In genomic region chr2:94002331-94002730, GRCm38 (mm10) we compare ENCODE assay signal across 8 mouse cellular contexts. TPM values are rescaled to one million over a fixed set of nuclear protein-coding genes. Genes with fewer than 3 reads are reported as not detected.
DNase-seq lines count a peak whose midpoint lies in the region; ATAC-seq and TF ChIP-seq lines count a peak whose summit lies in the region.

No protein-coding gene starts in this region.

- TF ChIP-seq CTCF in C2C12 (IDR thresholded peaks at IDR 0.05; ENCODE audit: control insufficient read depth, insufficient read depth, insufficient read length): peak; percentile 86

- WGBS in embryonic facial prominence, embryonic 11.5 days: 5% methylated on average over 2 of the region's 2 CpGs
- WGBS in kidney, embryonic 14.5 days: 7% methylated on average over 2 of the region's 2 CpGs
- 7% methylated on average over 2 of the region's 2 CpGs for WGBS in limb, embryonic 13.5 days

- H3K9ac ChIP-seq in embryonic facial prominence, embryonic 11.5 days (replicated peaks; ENCODE audit: low read length): no peak overlapping the region
- no peak overlapping the region for H3K9ac ChIP-seq in kidney, embryonic 14.5 days (ENCODE audit: low read depth, low read length)
- no peak overlapping the region for H3K9ac ChIP-seq in limb, embryonic 13.5 days

- H3K36me3 ChIP-seq in C2C12 (ENCODE audit: control insufficient read depth, insufficient read depth): peaks cover 86% of the 10 kb centered on the region
- peaks cover 4% of the 10 kb centered on the region for H3K36me3 ChIP-seq in embryonic facial prominence, embryonic 11.5 days (replicated peaks; ENCODE audit: control insufficient read depth, insufficient read depth, low read depth, low read length)
- peaks cover 84% of the 10 kb centered on the region for H3K36me3 ChIP-seq in kidney, embryonic 14.5 days (ENCODE audit: control insufficient read depth, insufficient read depth, low read length)
- peaks cover 86% of the 10 kb centered on the region for H3K36me3 ChIP-seq in limb, embryonic 13.5 days

- no peaks in the 10 kb centered on the region for H3K27me3 ChIP-seq in C2C12 (ENCODE audit: control insufficient read depth, insufficient read depth, insufficient read length)
- no peaks in the 10 kb centered on the region for H3K27me3 ChIP-seq in embryonic facial prominence, embryonic 11.5 days (ENCODE audit: control insufficient read depth, insufficient read depth, low read length)
- H3K27me3 ChIP-seq in kidney, embryonic 14.5 days (ENCODE audit: control insufficient read depth, insufficient read depth, low read length): no peaks in the 10 kb centered on the region
- no peaks in the 10 kb centered on the region for H3K27me3 ChIP-seq in limb, embryonic 13.5 days

- H3K9me3 ChIP-seq in embryonic facial prominence, embryonic 11.5 days (replicated peaks; ENCODE audit: control insufficient read depth, low read length): no peaks in the 10 kb centered on the region
- H3K9me3 ChIP-seq in kidney, embryonic 14.5 days (ENCODE audit: control insufficient read depth, low read length): no peaks in the 10 kb centered on the region
- H3K9me3 ChIP-seq in limb, embryonic 13.5 days: no peaks in the 10 kb centered on the region

- H3K4me1 ChIP-seq in embryonic facial prominence, embryonic 11.5 days (ENCODE audit: control insufficient read depth, insufficient read depth, low read length): no peaks in the 10 kb centered on the region
- H3K4me1 ChIP-seq in kidney, embryonic 14.5 days (ENCODE audit: control insufficient read depth, insufficient read depth, low read length): no peaks in the 10 kb centered on the region
- no peaks in the 10 kb centered on the region for H3K4me1 ChIP-seq in limb, embryonic 13.5 days

- H3K79me3 ChIP-seq in C2C12 (ENCODE audit: low read depth): no peaks in the 10 kb centered on the region

- H3K4me2 ChIP-seq in embryonic facial prominence, embryonic 11.5 days (ENCODE audit: low read depth, low read length): no peak overlapping the region
- H3K4me2 ChIP-seq in kidney, embryonic 14.5 days (replicated peaks; ENCODE audit: low read depth, low read length): no peak overlapping the region
- H3K4me2 ChIP-seq in limb, embryonic 13.5 days (replicated peaks): no peak overlapping the region

- H3K4me3 ChIP-seq in C2C12 (ENCODE audit: insufficient read depth, poor library complexity, severe bottlenecking): no peak overlapping the region
- H3K4me3 ChIP-seq in embryonic facial prominence, embryonic 11.5 days (ENCODE audit: low read depth, low read length): no peak overlapping the region
- H3K4me3 ChIP-seq in kidney, embryonic 14.5 days (ENCODE audit: low read length): no peak overlapping the region
- H3K4me3 ChIP-seq in limb, embryonic 13.5 days: no peak overlapping the region

- H3K27ac ChIP-seq in embryonic facial prominence, embryonic 11.5 days (replicated peaks; ENCODE audit: low read depth, low read length): no peak overlapping the region
- H3K27ac ChIP-seq in kidney, embryonic 14.5 days (ENCODE audit: low read depth, low read length): no peak overlapping the region
- no peak overlapping the region for H3K27ac ChIP-seq in limb, embryonic 13.5 days

- H3K79me2 ChIP-seq in C2C12 (ENCODE audit: control insufficient read depth, insufficient read depth): no peaks in the 10 kb centered on the region

- peak; percentile 88 to 89 for DNase-seq in adrenal gland, postnatal 36 days
- peak; percentile 91 for DNase-seq in embryonic facial prominence, embryonic 11.5 days (ENCODE audit: low spot score)
- DNase-seq in heart, adult 8-10 months (ENCODE audit: low spot score): peak; percentile 86
- peak; percentile 46 to 55 for DNase-seq in spleen, postnatal 36 days (ENCODE audit: low spot score in 2 of 2)

- ATAC-seq in embryonic facial prominence, embryonic 11.5 days (replicated peaks; ENCODE audit: insufficient number of reproducible peaks, low FRiP score, low TSS enrichment, low read depth): no peak
- ATAC-seq in kidney, embryonic 14.5 days (ENCODE audit: low FRiP score, low TSS enrichment): peak; percentile 71; the same call in 1 of the 2 replicates
- 0 out of 2 replicates have a peak, but pooled peaks have one; percentile 40 for ATAC-seq in limb, embryonic 13.5 days (ENCODE audit: low FRiP score, low read depth)
- peak; percentile 77; the same call in 1 of the 2 replicates for ATAC-seq in monocyte, adult 5-6 weeks (replicated peaks; ENCODE audit: insufficient number of reproducible peaks, low FRiP score, low TSS enrichment, poor library complexity, severe bottlenecking)

- no peak overlapping the region for H3ac ChIP-seq in C2C12 (ENCODE audit: control insufficient read depth, insufficient read length, low read depth)

TF ChIP-seq in C2C12, 6 proteins besides CTCF, POLR2A, EP300 and RAD21:
- no peak for TF ChIP-seq MAX (IDR thresholded peaks at IDR 0.05)
- TF ChIP-seq USF1 (IDR thresholded peaks at IDR 0.05; ENCODE audit: low read depth): no peak
- TF ChIP-seq MYOD1 (IDR thresholded peaks at IDR 0.05; ENCODE audit: control insufficient read depth, insufficient read length, low read depth): no peak
- TF ChIP-seq CEBPB (IDR thresholded peaks at IDR 0.05; ENCODE audit: low read depth): no peak
- no peak for TF ChIP-seq FOSL1 (IDR thresholded peaks at IDR 0.05; ENCODE audit: insufficient read depth, low read length, poor library complexity, severe bottlenecking)
- TF ChIP-seq MYOG (IDR thresholded peaks at IDR 0.05; ENCODE audit: control insufficient read depth, extremely low read depth, insufficient read length): no peak

RNA-seq across cellular contexts. Expression of gene Gm27027, which starts 6.2 kb away (rescaled TPM):
- not detected for polyA plus RNA-seq in C2C12 (2012; fragmentation: generic; extraction: Trizol)
- total RNA-seq in adrenal gland, postnatal 36 days (2021): not detected
- polyA plus RNA-seq in embryonic facial prominence, embryonic 11.5 days (2014; fragmentation: Nextera tagmentation; extraction: Ambion mirVana): not detected in 2 replicates
- not detected for total RNA-seq in heart, adult 8-10 months (2022)
- polyA plus RNA-seq in kidney, embryonic 14.5 days (2014; fragmentation: Nextera tagmentation; extraction: Ambion mirVana): not detected in 2 replicates
- polyA plus RNA-seq in limb, embryonic 13.5 days (2015; fragmentation: Nextera tagmentation; extraction: Ambion mirVana): not detected in 2 replicates
- not detected in 3 replicates for total RNA-seq in monocyte, adult 5-6 weeks (2017)

RNA-seq across cellular contexts. Expression of gene Alkbh3, which starts 8.3 kb away (rescaled TPM):
- 57.2 TPM for polyA plus RNA-seq in C2C12 (2012; fragmentation: generic; extraction: Trizol)
- total RNA-seq in adrenal gland, postnatal 36 days (2021): 10 to 100 TPM; 38.6 to 53.1 TPM
- 50.2 and 53.5 TPM in 2 replicates for polyA plus RNA-seq in embryonic facial prominence, embryonic 11.5 days (2014; fragmentation: Nextera tagmentation; extraction: Ambion mirVana)
- 10 to 100 TPM; 50.2 to 61.7 (median 59.9) TPM for total RNA-seq in heart, adult 8-10 months (2022)
- 48.3 and 64.5 TPM in 2 replicates for polyA plus RNA-seq in kidney, embryonic 14.5 days (2014; fragmentation: Nextera tagmentation; extraction: Ambion mirVana)
- polyA plus RNA-seq in limb, embryonic 13.5 days (2015; fragmentation: Nextera tagmentation; extraction: Ambion mirVana): 72.3 and 76.9 TPM in 2 replicates
- 31.3 to 51.4 TPM (median 31.8 TPM) in 3 replicates for total RNA-seq in monocyte, adult 5-6 weeks (2017)

RNA-seq across cellular contexts. Expression of gene Gm13889, which starts 45.3 kb away (rescaled TPM):
- polyA plus RNA-seq in C2C12 (2012; fragmentation: generic; extraction: Trizol): 0.67 TPM
- total RNA-seq in adrenal gland, postnatal 36 days (2021): 10 to 100 TPM; 30.9 to 72.6 TPM
- 3.9 and 4.6 TPM in 2 replicates for polyA plus RNA-seq in embryonic facial prominence, embryonic 11.5 days (2014; fragmentation: Nextera tagmentation; extraction: Ambion mirVana)
- total RNA-seq in heart, adult 8-10 months (2022): 10 to 100 TPM in 1 of 4 experiments, 1 to 10 TPM in 3; 6.9 to 10.7 (median 8.7) TPM
- polyA plus RNA-seq in kidney, embryonic 14.5 days (2014; fragmentation: Nextera tagmentation; extraction: Ambion mirVana): 12.0 and 12.4 TPM in 2 replicates
- polyA plus RNA-seq in limb, embryonic 13.5 days (2015; fragmentation: Nextera tagmentation; extraction: Ambion mirVana): 1.1 and 1.8 TPM in 2 replicates
- total RNA-seq in monocyte, adult 5-6 weeks (2017): not detected in 3 replicates
